Mouse (Mus musculus): ENCODE measurements around the gene Zan.
A peak's percentile ranks its signal among the peaks of the same experiment; 100 is the strongest.

GRCm38 (mm10) chr5:137481138-137481537 is 4.3 kb upstream of the Zan start:
- TF ChIP-seq POLR2A (IDR thresholded peaks at IDR 0.05; ENCODE audit: insufficient read depth, low read length) = no peak
- peak; percentile 27 for TF ChIP-seq CTCF (IDR thresholded peaks at IDR 0.05; ENCODE audit: low read depth, low read length)
- TF ChIP-seq EP300 (IDR thresholded peaks at IDR 0.05; ENCODE audit: insufficient read depth, low read depth, low read length) = no peak

Data from ES-Bruce4 (cell line).